Mouse (Mus musculus) kidney, embryonic 15.5 days (tissue): ENCODE results near the gene Crmp1. TPM values are rescaled to one million over a fixed set of nuclear protein-coding genes. Genes with fewer than 3 reads are reported as not detected.

ENCODE experiments used
- ATAC-seq: fragments of 200-750 bp; cut with Nextera tagmentation; replicated peaks from 2 replicates; pipeline ENCODE4 v1.8.0; 2017; ENCODE audit warnings: moderate TSS enrichment; ENCODE audit not compliant: low FRiP score
- H3K27ac ChIP-seq: fragments of 300-500 bp; sonication (generic); 2 replicates; pipeline ENCODE4 v1.5.1; 2015; ENCODE audit warnings: mild to moderate bottlenecking, inconsistent platforms
- H3K27me3 ChIP-seq: fragments of 300-500 bp; sonication (generic); 2 replicates; pipeline ENCODE4 v1.6.1; 2015; ENCODE audit warnings: inconsistent platforms
- H3K36me3 ChIP-seq: fragments of 300-500 bp; sonication (generic); 2 replicates; pipeline ENCODE4 v1.6.1; 2015; ENCODE audit warnings: inconsistent platforms
- H3K4me1 ChIP-seq: fragments of 300-500 bp; sonication (generic); 2 replicates; pipeline ENCODE4 v1.6.1; 2015; ENCODE audit warnings: inconsistent platforms
- H3K4me2 ChIP-seq: fragments of 300-500 bp; sonication (generic); 2 replicates; pipeline ENCODE4 v1.6.1; 2015; ENCODE audit warnings: moderate library complexity, mild to moderate bottlenecking, inconsistent platforms
- H3K4me3 ChIP-seq: fragments of 300-500 bp; sonication (generic); replicated peaks from 2 replicates; pipeline ENCODE4 v1.5.1; 2015; ENCODE audit warnings: mild to moderate bottlenecking, inconsistent platforms
- H3K9ac ChIP-seq: fragments of 300-500 bp; sonication (generic); 2 replicates; pipeline ENCODE4 v1.6.1; 2015; ENCODE audit warnings: mild to moderate bottlenecking, inconsistent platforms
- H3K9me3 ChIP-seq: fragments of 300-500 bp; sonication (generic); replicated peaks from 2 replicates; pipeline ENCODE4 v1.6.1; 2016; ENCODE audit warnings: inconsistent platforms
- WGBS: fragments of 180-500 bp; shearing (Covaris S2); methylation state at CpG from one replicate; pipeline ENCODE4 v1.1.7; 2015; ENCODE audit warnings: mixed read lengths; 5-methylcytosine and 5-hydroxymethylcytosine counted together
- polyA plus RNA-seq: library from polyadenylated mRNA; unstranded; fragments of >200 nt; fragmentation: Nextera tagmentation; extraction: Ambion mirVana; gene quantifications from 2 replicates; pipeline ENCODE4 v1.2.1, GENCODE M21; 2015

The Crmp1 gene
- polyA plus RNA-seq, 1 experiment from 2014 or later, result 18.2 TPM

GRCm38 (mm10) chr5:37318715-37319114, 77.0 kb downstream of the Crmp1 start:
- Histone ChIP-seq H3K9ac (no peak overlapping the region), H3K27me3 (no peaks in the 10 kb centered on the region), H3K36me3 (peaks cover 94% of the 10 kb centered on the region), H3K4me1 (no peaks in the 10 kb centered on the region), H3K4me2 (no peak overlapping the region), H3K9me3 (no peaks in the 10 kb centered on the region), H3K4me3 (no peak overlapping the region), H3K27ac (no peak overlapping the region)
- ATAC-seq, result no peak
- 90% methylated on average over 6 of the region's 6 CpGs for WGBS

GRCm38 (mm10) chr5:37320174-37320573, 78.4 kb downstream of the Crmp1 start:
- peaks cover 93% of the 10 kb centered on the region for H3K36me3 ChIP-seq
- no peak overlapping the region for H3K4me3 ChIP-seq
- no peak overlapping the region for H3K9ac ChIP-seq
- no peak overlapping the region for H3K27ac ChIP-seq
- no peak overlapping the region for H3K4me2 ChIP-seq
- H3K27me3 ChIP-seq, result no peaks in the 10 kb centered on the region
- no peaks in the 10 kb centered on the region for H3K4me1 ChIP-seq
- ATAC-seq, result no peak
- H3K9me3 ChIP-seq, result no peaks in the 10 kb centered on the region
- WGBS, result 74% methylated on average over 3 of the region's 3 CpGs

GRCm38 (mm10) chr5:37320761-37321160, 79.0 kb downstream of the Crmp1 start:
- no peak overlapping the region for H3K27ac ChIP-seq
- no peak overlapping the region for H3K4me3 ChIP-seq
- H3K36me3 ChIP-seq, result peaks cover 93% of the 10 kb centered on the region
- no peak for ATAC-seq
- H3K9me3 ChIP-seq, result no peaks in the 10 kb centered on the region
- H3K9ac ChIP-seq, result no peak overlapping the region
- H3K27me3 ChIP-seq, result no peaks in the 10 kb centered on the region
- no peak overlapping the region for H3K4me2 ChIP-seq
- no peaks in the 10 kb centered on the region for H3K4me1 ChIP-seq
- WGBS, result 94% methylated on average over 4 of the region's 4 CpGs

GRCm38 (mm10) chr5:37326675-37327074, 84.9 kb downstream of the Crmp1 start:
- H3K36me3 ChIP-seq, result peaks cover 72% of the 10 kb centered on the region

GRCm38 (mm10) chr5:37330449-37331132, 88.9 kb downstream of the Crmp1 start:
- Histone ChIP-seq H3K27me3 (no peaks in the 10 kb centered on the region), H3K4me1 (peaks cover 13% of the 10 kb centered on the region), H3K36me3 (peaks cover 49% of the 10 kb centered on the region), H3K4me2 (no peak overlapping the region), H3K9me3 (no peaks in the 10 kb centered on the region), H3K27ac (peak overlapping the region; percentile 73), H3K4me3 (no peak overlapping the region), H3K9ac (no peak overlapping the region)
- no peak; the same call in 1 of the 2 replicates for ATAC-seq
- WGBS, result 79% methylated on average over 8 of the region's 8 CpGs

More at GRCm38 (mm10) chr5:37326675-37327074, 84.9 kb downstream of the Crmp1 start:
- Histone ChIP-seq H3K9me3 (no peaks in the 10 kb centered on the region), H3K9ac (no peak overlapping the region), H3K4me3 (no peak overlapping the region), H3K27ac (no peak overlapping the region), H3K27me3 (no peaks in the 10 kb centered on the region), H3K4me1 (peaks cover 5% of the 10 kb centered on the region; the same call in 1 of the 2 replicates), H3K4me2 (no peak overlapping the region)
- no peak for ATAC-seq
- WGBS, result 90% methylated on average over 6 of the region's 6 CpGs

GRCm38 (mm10) chr5:37331133-37331505, 89.4 kb downstream of the Crmp1 start:
- Histone ChIP-seq H3K4me2 (no peak overlapping the region), H3K27me3 (no peaks in the 10 kb centered on the region), H3K9me3 (no peaks in the 10 kb centered on the region), H3K27ac (peak overlapping the region; percentile 73), H3K36me3 (peaks cover 44% of the 10 kb centered on the region), H3K9ac (no peak overlapping the region), H3K4me3 (no peak overlapping the region), H3K4me1 (peaks cover 18% of the 10 kb centered on the region)
- WGBS, result 60% methylated on average over 2 of the region's 2 CpGs
- ATAC-seq, result peak; percentile 91

- Histone ChIP-seq H3K4me3 (no peak overlapping the region), H3K36me3 (peaks cover 35% of the 10 kb centered on the region), H3K9ac (no peak overlapping the region), H3K4me2 (no peak overlapping the region), H3K27ac (peak overlapping the region; percentile 70), H3K27me3 (no peaks in the 10 kb centered on the region), H3K4me1 (peaks cover 25% of the 10 kb centered on the region), H3K9me3 (no peaks in the 10 kb centered on the region)
- WGBS, result 78% methylated on average over 4 of the region's 4 CpGs
- no peak for ATAC-seq
These were observed 90.3 kb downstream of the Crmp1 start for GRCm38 (mm10) chr5:37332066-37332465.

- Histone ChIP-seq H3K4me1 (peaks cover 50% of the 10 kb centered on the region), H3K9ac (no peak overlapping the region), H3K27ac (no peak overlapping the region), H3K36me3 (peaks cover 17% of the 10 kb centered on the region; the same call in 1 of the 2 replicates), H3K27me3 (no peaks in the 10 kb centered on the region), H3K4me3 (no peak overlapping the region), H3K9me3 (no peaks in the 10 kb centered on the region), H3K4me2 (0 out of 2 replicates have a peak overlapping the region, but pooled peaks have one; percentile 91)
- 58% methylated on average over 3 of the region's 3 CpGs for WGBS
- no peak for ATAC-seq
These were observed 93.3 kb downstream of the Crmp1 start for GRCm38 (mm10) chr5:37335061-37335460.

GRCm38 (mm10) chr5:37336485-37337105, 94.9 kb downstream of the Crmp1 start, which contains the start of gene Evc:
Evc (minus strand) TSS chr5:37336894.
- Histone ChIP-seq H3K4me2 (peak within 1 kb of the TSS; percentile 91), H3K9me3 (no peaks in the 10 kb centered on the region), H3K4me1 (peaks cover 47% of the 10 kb centered on the region), H3K27me3 (no peaks in the 10 kb centered on the region), H3K27ac (peak within 1 kb of the TSS; percentile 78), H3K36me3 (peaks cover 22% of the 10 kb centered on the region; the same call in 1 of the 2 replicates), H3K9ac (peak within 1 kb of the TSS; percentile 75), H3K4me3 (peak within 1 kb of the TSS; percentile 64)
- WGBS, result under 1% methylated on average over 47 of the region's 48 CpGs
- peak; percentile 49 for ATAC-seq

GRCm38 (mm10) chr5:37337696-37338095, 96.0 kb downstream of the Crmp1 start:
- H3K27me3 ChIP-seq, result no peaks in the 10 kb centered on the region
- 67% methylated on average over 3 of the region's 3 CpGs for WGBS
- peaks cover 44% of the 10 kb centered on the region for H3K4me1 ChIP-seq
- peak; percentile 1; the same call in 1 of the 2 replicates for ATAC-seq
- H3K4me3 ChIP-seq, result peak overlapping the region; percentile 64
- H3K4me2 ChIP-seq, result peak overlapping the region; percentile 91
- peak overlapping the region; percentile 72 for H3K9ac ChIP-seq
- peak overlapping the region; percentile 78 for H3K27ac ChIP-seq
- H3K9me3 ChIP-seq, result no peaks in the 10 kb centered on the region
- peaks cover 25% of the 10 kb centered on the region for H3K36me3 ChIP-seq

GRCm38 (mm10) chr5:37338288-37338687, 96.5 kb downstream of the Crmp1 start, which contains the start of gene Evc2:
Evc2 (plus strand) TSS chr5:37338499.
- Histone ChIP-seq H3K9ac (peak within 1 kb of the TSS; percentile 75), H3K27me3 (no peaks in the 10 kb centered on the region), H3K4me1 (peaks cover 44% of the 10 kb centered on the region), H3K4me3 (peak within 1 kb of the TSS; percentile 64), H3K36me3 (peaks cover 25% of the 10 kb centered on the region), H3K9me3 (no peaks in the 10 kb centered on the region), H3K27ac (peak within 1 kb of the TSS; percentile 78), H3K4me2 (peak within 1 kb of the TSS; percentile 91)
- WGBS, result 0% methylated on average over 27 of the region's 27 CpGs
- ATAC-seq, result peak; percentile 83
